Mouse (Mus musculus): Measurements from ENCODE around the gene Pfdn5.

DNA sequence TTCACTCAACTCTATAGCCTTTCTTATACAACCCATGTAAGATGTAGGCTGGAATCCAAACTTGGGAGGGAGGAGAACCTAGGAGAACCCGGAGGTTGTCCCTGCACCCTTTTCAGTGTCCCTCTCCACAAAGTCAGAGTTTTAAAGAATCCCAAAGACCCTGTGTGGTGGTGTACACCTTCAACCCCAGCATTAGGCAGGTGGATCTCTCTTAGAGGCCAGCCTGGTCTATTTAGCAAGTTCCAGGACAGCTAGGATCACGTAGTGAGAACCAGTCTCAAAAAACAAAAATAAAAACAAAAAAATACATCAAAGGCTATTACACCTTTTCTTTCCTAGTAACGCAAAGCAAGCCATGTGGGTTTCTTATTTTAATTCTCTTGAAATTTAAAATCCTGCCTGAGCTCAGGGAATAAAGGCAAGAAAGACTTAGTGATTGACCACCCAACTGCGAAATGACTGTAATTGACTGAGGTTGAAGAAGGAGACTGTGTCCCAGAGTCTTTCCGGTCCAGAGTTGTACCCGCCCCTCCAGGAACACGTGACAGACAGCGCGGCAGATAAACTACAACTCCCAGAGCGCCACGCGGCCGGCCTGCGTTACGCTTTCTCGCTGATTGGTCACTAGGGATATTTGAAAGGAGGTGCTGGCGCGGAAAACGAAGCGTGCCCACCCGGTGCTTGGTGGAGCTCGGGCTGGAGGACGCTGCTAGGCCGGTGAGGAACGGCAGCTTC, 30.1 kb upstream of the Pfdn5 start, which contains the start of gene Espl1:
- TF ChIP-seq CTCF (IDR thresholded peaks at IDR 0.05; ENCODE audit: insufficient read depth, low read length) (no peak), POLR2A (IDR thresholded peaks at IDR 0.05; ENCODE audit: borderline replicate concordance, extremely low read depth, low read depth, low read length) (peak; percentile 67; the same call in 1 of the 2 replicates)
